Mouse (Mus musculus) cortical plate, adult 2 months (tissue): ENCODE results near the gene Siglech.

Experiments used
- CTCF ChIP-seq: fragments of 200-500 bp; IDR thresholded peaks from 2 replicates; pipeline ENCODE4 v1.5.1; 2011; ENCODE audit warnings: mild to moderate bottlenecking, control low read depth, low read length; ENCODE audit not compliant: insufficient read depth; ENCODE audit errors: extremely low read depth
- POLR2A ChIP-seq: fragments of 200-500 bp; IDR thresholded peaks from 2 replicates; pipeline ENCODE4 v1.6.1; 2011; ENCODE audit warnings: mild to moderate bottlenecking, low read length, control low read depth; ENCODE audit not compliant: insufficient read depth; ENCODE audit errors: extremely low read depth

DNA sequence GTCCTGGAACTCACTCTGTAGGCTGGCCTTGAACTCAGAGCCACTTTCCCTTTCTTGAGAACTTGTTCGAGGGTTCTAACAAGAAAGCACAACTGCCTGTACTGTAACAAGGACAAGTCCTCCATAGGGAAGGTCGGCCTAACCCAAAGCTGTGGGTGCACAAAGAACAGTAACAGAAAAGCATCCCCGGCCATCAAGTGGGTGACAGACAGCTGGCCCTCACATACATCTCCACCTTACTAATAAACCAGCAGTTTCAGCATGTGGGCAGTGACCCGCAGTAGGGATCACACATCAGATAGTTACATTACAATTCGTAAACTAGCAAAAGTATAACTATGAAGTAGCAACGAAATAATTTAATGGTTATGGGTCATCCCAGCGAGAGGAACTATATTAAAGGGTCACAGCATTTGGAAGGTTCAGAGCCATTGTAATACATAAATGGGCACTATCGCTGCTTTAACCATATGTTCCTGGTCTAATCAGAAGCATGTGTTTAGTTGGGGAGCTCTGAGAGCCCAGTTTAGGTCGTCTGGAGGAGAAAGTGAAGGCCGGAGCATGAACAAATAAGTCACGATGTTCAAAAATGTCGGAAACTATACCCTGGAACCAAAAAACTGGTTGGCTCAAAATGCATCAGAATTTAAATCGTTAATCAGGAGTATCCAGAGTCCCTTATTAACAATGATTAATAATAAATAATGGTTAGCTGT lies 25.4 kb downstream of the Siglech start:
- no peak for TF ChIP-seq CTCF
- TF ChIP-seq POLR2A, result no peak
